Mouse (Mus musculus) CH12.LX (cell line): ENCODE measurements around the gene Sidt1. TPM values are rescaled to one million over a fixed set of nuclear protein-coding genes. Genes with fewer than 3 reads are reported as not detected.

Source experiments
- DNase-seq: peaks from one replicate; pipeline ENCODE4 v3.0.0-alpha.2; 2013; ENCODE audit errors: extremely low read depth
- H3K27ac ChIP-seq: 2 replicates; pipeline ENCODE4 v1.5.1; 2012; ENCODE audit warnings: low read depth, mild to moderate bottlenecking, control low read depth, moderate library complexity; ENCODE audit not compliant: insufficient read depth
- H3K27me3 ChIP-seq: replicated peaks from 2 replicates; pipeline ENCODE3; 2012; ENCODE audit warnings: inconsistent platforms
- H3K36me3 ChIP-seq, 2 experiments: replicated peaks in 1 of 2; 2 replicates each; pipeline versions ENCODE3 to v1.6.1; 2012; ENCODE audit warnings: inconsistent platforms in 1 of 2, low read length in 1 of 2, mild to moderate bottlenecking in 1 of 2, mixed read lengths in 1 of 2, moderate library complexity in 1 of 2; ENCODE audit not compliant: control insufficient read depth in 1 of 2, insufficient read depth in 1 of 2
- H3K4me1 ChIP-seq, 2 experiments: 2 replicates each; pipeline ENCODE4 v1.6.1; 2012; ENCODE audit warnings: inconsistent platforms in 1 of 2, moderate library complexity in 1 of 2; ENCODE audit not compliant: insufficient read depth in 2 of 2, control insufficient read depth in 1 of 2
- H3K4me2 ChIP-seq: 2 replicates; pipeline ENCODE4 v1.6.1; 2012; ENCODE audit warnings: low read depth, mild to moderate bottlenecking, control low read depth; ENCODE audit not compliant: poor library complexity, insufficient read depth, severe bottlenecking
- H3K4me3 ChIP-seq, 3 experiments: fragments of 150-350 bp in 1 of 3; sonication (generic) in 1 of 3; replicated peaks in 1 of 3; 2 replicates each; pipeline versions ENCODE3 to v1.5.1; 2011 to 2012; ENCODE audit warnings: low read depth in 2 of 3, low read length in 2 of 3, mild to moderate bottlenecking in 2 of 3, moderate library complexity in 2 of 3, control low read depth in 1 of 3, improper control_type of control experiment in 1 of 3, inconsistent platforms in 1 of 3, mixed read lengths in 1 of 3; ENCODE audit not compliant: poor library complexity in 1 of 3
- H3K79me2 ChIP-seq: replicated peaks from 2 replicates; pipeline ENCODE4 v1.6.1; 2012; ENCODE audit warnings: mild to moderate bottlenecking, moderate library complexity; ENCODE audit not compliant: control insufficient read depth, poor library complexity, insufficient read depth, severe bottlenecking; ENCODE audit errors: extremely low read depth
- H3K9ac ChIP-seq: 2 replicates; pipeline ENCODE4 v1.6.1; 2012; ENCODE audit warnings: low read depth, mild to moderate bottlenecking, control low read depth, moderate library complexity; ENCODE audit not compliant: insufficient read depth
- H3K9me3 ChIP-seq: replicated peaks from 2 replicates; pipeline ENCODE3; 2012; ENCODE audit warnings: low read length, inconsistent platforms, mixed read lengths
- BHLHE40 ChIP-seq: IDR thresholded peaks from 2 replicates; pipeline ENCODE4 v1.6.1; 2011; ENCODE audit warnings: mild to moderate bottlenecking, low read depth, low read length, improper control_type of control experiment
- CHD1 ChIP-seq: IDR thresholded peaks from 2 replicates; pipeline ENCODE4 v1.6.1; 2012; ENCODE audit warnings: low read depth, low read length, improper control_type of control experiment, inconsistent platforms
- CTCF ChIP-seq, 2 experiments: IDR thresholded peaks in 1 of 2; conservative IDR thresholded peaks in 1 of 2; 2 replicates each; pipeline ENCODE4 v1.5.1; 2011 to 2012; ENCODE audit warnings: low read depth in 2 of 2, low read length in 2 of 2, improper control_type of control experiment in 1 of 2, inconsistent platforms in 1 of 2, mild to moderate bottlenecking in 1 of 2, moderate library complexity in 1 of 2
- E2F4 ChIP-seq: IDR thresholded peaks from 2 replicates; pipeline ENCODE4 v1.6.1; 2011; ENCODE audit warnings: low read depth, low read length, improper control_type of control experiment; ENCODE audit not compliant: insufficient replicate concordance
- ELF1 ChIP-seq: IDR thresholded peaks from 2 replicates; pipeline ENCODE4 v1.6.1; 2014; ENCODE audit warnings: low read depth, mild to moderate bottlenecking, inconsistent platforms, low read length, improper control_type of control experiment
- EP300 ChIP-seq: IDR thresholded peaks from 2 replicates; pipeline ENCODE4 v1.6.1; 2011; ENCODE audit warnings: low read length, improper control_type of control experiment
- ETS1 ChIP-seq: conservative IDR thresholded peaks from 2 replicates; pipeline ENCODE4 v1.6.1; 2012; ENCODE audit warnings: low read depth, mild to moderate bottlenecking, inconsistent platforms, low read length, improper control_type of control experiment, moderate library complexity
- HCFC1 ChIP-seq: IDR thresholded peaks from 2 replicates; pipeline ENCODE4 v1.6.1; 2012; ENCODE audit warnings: low read depth, mild to moderate bottlenecking, inconsistent platforms, low read length, improper control_type of control experiment
- IRF4 ChIP-seq: IDR thresholded peaks from 2 replicates; pipeline ENCODE4 v1.6.1; 2014; ENCODE audit warnings: low read depth, mild to moderate bottlenecking, inconsistent platforms, low read length, improper control_type of control experiment
- JUN ChIP-seq: IDR thresholded peaks from 2 replicates; pipeline ENCODE4 v1.6.1; 2011; ENCODE audit warnings: low read depth, mild to moderate bottlenecking, low read length, improper control_type of control experiment, moderate library complexity; ENCODE audit not compliant: insufficient read depth
- JUND ChIP-seq: conservative IDR thresholded peaks from 2 replicates; pipeline ENCODE4 v1.6.1; 2011; ENCODE audit warnings: low read depth, low read length, improper control_type of control experiment
- KAT2A ChIP-seq: IDR thresholded peaks from 2 replicates; pipeline ENCODE4 v1.6.1; 2012; ENCODE audit warnings: low read length, improper control_type of control experiment, inconsistent platforms; ENCODE audit not compliant: insufficient replicate concordance
- MAFK ChIP-seq: IDR thresholded peaks from 2 replicates; pipeline ENCODE4 v1.6.1; 2011; ENCODE audit warnings: low read length, improper control_type of control experiment; ENCODE audit not compliant: insufficient replicate concordance
- MAZ ChIP-seq: IDR thresholded peaks from 2 replicates; pipeline ENCODE4 v1.6.1; 2012; ENCODE audit warnings: low read depth, mild to moderate bottlenecking, inconsistent platforms, low read length, improper control_type of control experiment, moderate library complexity
- MXI1 ChIP-seq: IDR thresholded peaks from 2 replicates; pipeline ENCODE4 v1.6.1; 2011; ENCODE audit warnings: mild to moderate bottlenecking, low read depth, low read length, improper control_type of control experiment
- NELFE ChIP-seq: IDR thresholded peaks from 2 replicates; pipeline ENCODE4 v1.6.1; 2011; ENCODE audit warnings: low read depth, low read length, improper control_type of control experiment
- NRF1 ChIP-seq: IDR thresholded peaks from 2 replicates; pipeline ENCODE4 v1.6.1; 2014; ENCODE audit warnings: low read depth, mild to moderate bottlenecking, inconsistent platforms, low read length, improper control_type of control experiment, moderate library complexity
- POLR2A ChIP-seq: IDR thresholded peaks from 2 replicates; pipeline ENCODE4 v1.6.1; 2011; ENCODE audit warnings: low read depth, mild to moderate bottlenecking, improper control_type of control experiment, low read length
- SIN3A ChIP-seq: IDR thresholded peaks from 2 replicates; pipeline ENCODE4 v1.6.1; 2012; ENCODE audit warnings: low read length, improper control_type of control experiment, inconsistent platforms
- SMC3 ChIP-seq: IDR thresholded peaks from 2 replicates; pipeline ENCODE4 v1.6.1; 2011; ENCODE audit warnings: low read depth, low read length, improper control_type of control experiment
- UBTF ChIP-seq: IDR thresholded peaks from 2 replicates; pipeline ENCODE4 v1.6.1; 2012; ENCODE audit warnings: low read depth, mild to moderate bottlenecking, inconsistent platforms, low read length, improper control_type of control experiment, moderate library complexity
- USF1 ChIP-seq: IDR thresholded peaks from 2 replicates; pipeline ENCODE4 v1.6.1; 2014; ENCODE audit warnings: low read depth, mild to moderate bottlenecking, inconsistent platforms, low read length, improper control_type of control experiment
- ZC3H11A ChIP-seq: IDR thresholded peaks from 2 replicates; pipeline ENCODE4 v1.6.1; 2012; ENCODE audit warnings: low read depth, mild to moderate bottlenecking, inconsistent platforms, low read length, improper control_type of control experiment
- ZKSCAN1 ChIP-seq: IDR thresholded peaks from 2 replicates; pipeline ENCODE4 v1.6.1; 2012; ENCODE audit warnings: low read depth, inconsistent platforms, low read length, improper control_type of control experiment, borderline replicate concordance
- dilution Hi-C: fragments of 300-500 bp; cut with MboI; formaldehyde crosslinking; loops from 2 replicates; pipeline ENCODE4 v1.14.3; 2020; ENCODE audit warnings: low sequenced_read_pairs; ENCODE audit not compliant: extremely low pct_unique_long_range_greater_than_20kb, extremely low pct_ligation_motif_present
- in situ Hi-C: fragments of 300-500 bp; cut with MboI; formaldehyde crosslinking; loops from 3 replicates; pipeline ENCODE4 v1.14.3; 2019; ENCODE audit warnings: low sequenced_read_pairs, low pct_ligation_motif_present, low pct_unique_long_range_greater_than_20kb, mixed read lengths
- polyA plus RNA-seq: library from polyadenylated mRNA; unstranded; fragments of >175 nt; gene quantifications from 2 replicates; pipeline ENCODE4 v1.2.1, GENCODE M21; 2012; ENCODE audit warnings: low read depth; ENCODE audit not compliant: insufficient read length
- total RNA-seq, 2 experiments: library from RNA; depleted of rRNA; stranded (reverse); fragments of 300-350 nt in 1 of 2; fragments of >200 nt in 1 of 2; gene quantifications; 2 replicates each; pipeline ENCODE4 v1.2.3; 2012 to 2014

Gene Sidt1
- total and polyA plus RNA-seq, 3 experiments: not detected

GRCm38 (mm10) chr16:44287356-44287950, 45.5 kb downstream of the Sidt1 start:
- Histone ChIP-seq H3K4me1 (0 out of 4 replicates have a peak, but pooled peaks cover 0 to 2% of the 10 kb centered on the region in 2 experiments), H3K79me2 (no peaks in the 10 kb centered on the region), H3K9ac (no peak overlapping the region), H3K27me3 (no peaks in the 10 kb centered on the region), H3K4me3 (no peak overlapping the region), H3K9me3 (no peaks in the 10 kb centered on the region), H3K4me2 (no peak overlapping the region), H3K27ac (no peak overlapping the region), H3K36me3 (no peaks in the 10 kb centered on the region)
- dilution Hi-C loops (no loop called here), in situ Hi-C loops (loop anchor here (25.0 kb wide), 1 partner anchor 425 kb away; the partner anchor contains the start of gene Nepro)
- TF ChIP-seq SIN3A (no peak), IRF4 (no peak), USF1 (no peak), JUN (no peak), KAT2A (no peak), SMC3 (no peak), POLR2A (no peak), E2F4 (no peak), MXI1 (no peak), MAZ (no peak), UBTF (no peak), NRF1 (no peak), CHD1 (no peak), ZKSCAN1 (no peak), NELFE (no peak), CTCF (conservative IDR thresholded peaks at IDR 0.05 in 1 of 2, IDR thresholded peaks at IDR 0.05 in 1 of 2; ENCODE audit: low read depth in 2 of 2, low read length in 2 of 2) (no peak), ELF1 (no peak), ZC3H11A (no peak), JUND (no peak), BHLHE40 (no peak)
- no peak for DNase-seq

DNA sequence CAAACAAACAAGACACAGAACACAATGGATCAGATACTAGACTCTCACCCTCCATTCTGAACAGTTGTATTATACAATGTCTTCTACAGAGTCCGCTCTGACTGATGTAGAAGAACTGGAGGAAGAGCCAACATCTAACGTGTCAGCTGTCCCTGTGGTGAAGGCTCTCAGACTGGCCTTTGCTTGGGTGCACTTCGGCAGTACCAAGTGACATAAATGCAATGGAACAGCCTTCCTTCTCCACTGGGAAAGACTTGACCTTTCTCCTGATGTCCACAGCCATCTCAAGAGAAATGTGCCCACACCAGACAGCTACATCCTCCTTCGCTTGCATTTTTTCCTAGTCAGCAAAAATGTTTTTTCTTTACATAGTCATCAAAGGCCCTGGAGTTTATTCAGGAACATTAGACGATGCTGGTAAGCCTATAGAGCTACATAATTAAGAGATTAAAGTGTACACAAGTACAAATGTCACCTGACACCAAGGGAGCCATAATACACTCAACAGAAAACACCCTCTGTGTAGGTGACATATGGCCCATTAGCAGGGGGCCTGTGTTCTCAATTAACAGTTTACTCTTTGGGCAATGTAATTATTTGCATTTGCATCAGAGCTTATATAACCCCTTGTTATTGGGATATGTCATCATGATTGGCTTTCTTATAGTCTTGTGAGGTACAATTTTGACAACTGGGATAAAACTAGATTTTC, 50.2 kb downstream of the Sidt1 start:
- in situ Hi-C loops (loop anchor here (25.0 kb wide), 1 partner anchor 430 kb away; the partner anchor contains the start of gene Nepro), dilution Hi-C loops (no loop called here)
- Histone ChIP-seq H3K4me3 (no peak overlapping the region), H3K36me3 (no peaks in the 10 kb centered on the region), H3K9ac (no peak overlapping the region), H3K27ac (no peak overlapping the region), H3K4me1 (peaks cover 0 to 4% of the 10 kb centered on the region in 2 experiments; a peak in 1 of 4 replicates), H3K4me2 (no peak overlapping the region), H3K9me3 (no peaks in the 10 kb centered on the region), H3K27me3 (no peaks in the 10 kb centered on the region), H3K79me2 (no peaks in the 10 kb centered on the region)
- TF ChIP-seq HCFC1 (no peak), KAT2A (no peak), ZKSCAN1 (no peak), MAFK (peak; percentile 78), CHD1 (no peak), EP300 (no peak), MAZ (no peak), ETS1 (no peak)
- DNase-seq: no peak
